Mouse (Mus musculus): ENCODE results near the gene Gp1ba.

- TF ChIP-seq POLR2A (IDR thresholded peaks at IDR 0.05; ENCODE audit: borderline replicate concordance, low read depth, low read length) = no peak
- TF ChIP-seq CTCF (IDR thresholded peaks at IDR 0.05; ENCODE audit: low read depth, low read length) = no peak
Measured at GRCm38 (mm10) chr11:70656964-70657363, 18.0 kb downstream of the Gp1ba start, which contains the start of gene Eno3.
